In genomic region chr6:48787867-48788266, GRCm38 (mm10) we compare ENCODE assay signal across 23 mouse cellular contexts. TPM values are rescaled to one million over a fixed set of nuclear protein-coding genes. Genes with fewer than 3 reads are reported as not detected.
DNase-seq lines count a peak whose midpoint lies in the region; ATAC-seq and TF ChIP-seq lines count a peak whose summit lies in the region.
"Had no signal": no experiment of that assay in that cellular context is flagged by ENCODE, and none has a peak within 500 bp of the region (broad histone marks: within the 10 kb centered on the region; RNA-seq: fewer than 3 reads in every experiment).

No protein-coding gene starts in this region.

- no peak for TF ChIP-seq CTCF in liver, postnatal 0 days (IDR thresholded peaks at IDR 0.05; ENCODE audit: low read depth)

- H3K4me2 ChIP-seq in liver, postnatal 0 days (ENCODE audit: low read depth, low read length) = no peak overlapping the region
- H3K4me2 ChIP-seq: embryonic facial prominence, embryonic 13.5 days; embryonic facial prominence, embryonic 15.5 days; forebrain, embryonic 12.5 days had no signal

- peak; percentile 71 for ATAC-seq in CD4-positive, CD25-positive, alpha-beta regulatory T cell, adult 4 months
- ATAC-seq in inflammation-experienced regulatory T-cells, adult 6 months = peak; percentile 71
- ATAC-seq in liver, postnatal 0 days = no peak
- ATAC-seq: forebrain, embryonic 14.5 days; forebrain, embryonic 16.5 days had no signal

- WGBS in liver, postnatal 0 days (ENCODE audit: insufficient replicate concordance) = 67% methylated on average over 2 of the region's 2 CpGs

- H3K4me3 ChIP-seq in liver, postnatal 0 days (ENCODE audit: low read depth, low read length) = no peak overlapping the region
- H3K4me3 ChIP-seq: embryonic facial prominence, embryonic 13.5 days; embryonic facial prominence, embryonic 15.5 days; erythroblast, embryonic 14.5 days; forebrain, embryonic 10.5 days; forebrain, embryonic 12.5 days had no signal

- H3K4me1 ChIP-seq in liver, postnatal 0 days (ENCODE audit: insufficient read depth) = no peaks in the 10 kb centered on the region
- H3K4me1 ChIP-seq: embryonic facial prominence, embryonic 13.5 days; embryonic facial prominence, embryonic 15.5 days; forebrain, embryonic 10.5 days; forebrain, embryonic 12.5 days had no signal

- peak; percentile 28 for DNase-seq in 416B (ENCODE audit: low read depth)
- no peak for DNase-seq in liver, postnatal 0 days
- DNase-seq in urinary bladder, adult 2 months (ENCODE audit: low spot score) = no peak
- DNase-seq: adrenal gland, adult 8-10 months; adrenal gland, postnatal 14 days; adrenal gland, postnatal 36 days; cerebellum, adult 11-12 months; cerebellum, adult 2 months; cerebellum, adult 9-11 months; cerebellum, postnatal 14 days; cerebellum, postnatal 36 days; embryo, embryonic 11 days had no signal

- no peaks in the 10 kb centered on the region for H3K9me3 ChIP-seq in liver, postnatal 0 days (ENCODE audit: low read length)
- H3K9me3 ChIP-seq: embryonic facial prominence, embryonic 13.5 days; embryonic facial prominence, embryonic 15.5 days; forebrain, embryonic 10.5 days; forebrain, embryonic 12.5 days had no signal

- H3K9ac ChIP-seq in liver, postnatal 0 days (replicated peaks) = no peak overlapping the region
- H3K9ac ChIP-seq: embryonic facial prominence, embryonic 13.5 days; embryonic facial prominence, embryonic 15.5 days; forebrain, embryonic 12.5 days had no signal

- no peak for TF ChIP-seq EP300 in liver, postnatal 0 days (IDR thresholded peaks at IDR 0.05; ENCODE audit: low read depth)

- no peaks in the 10 kb centered on the region for H3K36me3 ChIP-seq in liver, postnatal 0 days (replicated peaks; ENCODE audit: insufficient read depth, low read length)
- H3K36me3 ChIP-seq: embryonic facial prominence, embryonic 13.5 days; embryonic facial prominence, embryonic 15.5 days; forebrain, embryonic 10.5 days; forebrain, embryonic 12.5 days had no signal

- no peaks in the 10 kb centered on the region for H3K27me3 ChIP-seq in liver, postnatal 0 days (ENCODE audit: insufficient read depth, low read length)
- H3K27me3 ChIP-seq: embryonic facial prominence, embryonic 13.5 days; embryonic facial prominence, embryonic 15.5 days; forebrain, embryonic 12.5 days had no signal

- no peak overlapping the region for H3K27ac ChIP-seq in liver, postnatal 0 days (ENCODE audit: low read depth)
- H3K27ac ChIP-seq: embryonic facial prominence, embryonic 13.5 days; embryonic facial prominence, embryonic 15.5 days; forebrain, embryonic 10.5 days; forebrain, embryonic 12.5 days had no signal

RNA-seq across cellular contexts. Expression of gene Gimap3, which starts 17.2 kb away (rescaled TPM):
- polyA plus RNA-seq in CD4-positive, CD25-positive, alpha-beta regulatory T cell, adult 4 months (2017; shearing (Covaris generic)) = 1,000 to 10,000 TPM; 1,659 to 2,511 TPM
- 1,000 to 10,000 TPM; 1,096 to 1,768 (median 1,751) TPM for polyA plus RNA-seq in inflammation-experienced regulatory T-cells, adult 6 months (2017; shearing (Covaris generic))
- polyA plus RNA-seq in liver, postnatal 0 days (2015; fragmentation: Nextera tagmentation; extraction: Ambion mirVana) = 0.75 and 0.82 TPM in 2 replicates
- polyA plus RNA-seq in urinary bladder, adult 2 months (2012; rRNA removed) = 5.4 and 7.9 TPM in 2 replicates
- polyA plus RNA-seq: C2C12; embryonic facial prominence, embryonic 11.5 days; embryonic facial prominence, embryonic 13.5 days; embryonic facial prominence, embryonic 15.5 days; forebrain, embryonic 10.5 days; forebrain, embryonic 12.5 days; forebrain, embryonic 14.5 days; forebrain, embryonic 16.5 days had no signal

RNA-seq across cellular contexts. Expression of gene Gimap5, which starts 41.9 kb away (rescaled TPM):
- polyA plus RNA-seq in CD4-positive, CD25-positive, alpha-beta regulatory T cell, adult 4 months (2017; shearing (Covaris generic)) = 100 to 1,000 TPM; 196 to 256 TPM
- polyA plus RNA-seq in inflammation-experienced regulatory T-cells, adult 6 months (2017; shearing (Covaris generic)) = 100 to 1,000 TPM; 218 to 266 (median 236) TPM
- polyA plus RNA-seq in liver, postnatal 0 days (2015; fragmentation: Nextera tagmentation; extraction: Ambion mirVana) = 4.7 and 5.9 TPM in 2 replicates
- polyA plus RNA-seq in urinary bladder, adult 2 months (2012; rRNA removed) = 6.1 and 7.7 TPM in 2 replicates
- polyA plus RNA-seq: C2C12 had no signal

RNA-seq across cellular contexts. Expression of gene Gimap1, which starts 49.0 kb away (rescaled TPM):
- 100 to 1,000 TPM; 342 to 402 TPM for polyA plus RNA-seq in CD4-positive, CD25-positive, alpha-beta regulatory T cell, adult 4 months (2017; shearing (Covaris generic))
- 100 to 1,000 TPM; 353 to 386 (median 354) TPM for polyA plus RNA-seq in inflammation-experienced regulatory T-cells, adult 6 months (2017; shearing (Covaris generic))
- 9.2 and 10.0 TPM in 2 replicates for polyA plus RNA-seq in liver, postnatal 0 days (2015; fragmentation: Nextera tagmentation; extraction: Ambion mirVana)
- polyA plus RNA-seq in urinary bladder, adult 2 months (2012; rRNA removed) = 3.0 and 5.5 TPM in 2 replicates
- polyA plus RNA-seq: C2C12 had no signal

RNA-seq across cellular contexts. Expression of gene Tmem176a, which starts 52.9 kb away (rescaled TPM):
- polyA plus RNA-seq in CD4-positive, CD25-positive, alpha-beta regulatory T cell, adult 4 months (2017; shearing (Covaris generic)) = 10 to 100 TPM; 14.0 to 16.7 TPM
- 10 to 100 TPM; 13.3 to 32.6 (median 28.4) TPM for polyA plus RNA-seq in inflammation-experienced regulatory T-cells, adult 6 months (2017; shearing (Covaris generic))
- polyA plus RNA-seq in liver, postnatal 0 days (2015; fragmentation: Nextera tagmentation; extraction: Ambion mirVana) = 174 and 198 TPM in 2 replicates
- 133 and 146 TPM in 2 replicates for polyA plus RNA-seq in urinary bladder, adult 2 months (2012; rRNA removed)

RNA-seq across cellular contexts. Expression of gene Tmem176b, which starts 53.4 kb away (rescaled TPM):
- polyA plus RNA-seq in CD4-positive, CD25-positive, alpha-beta regulatory T cell, adult 4 months (2017; shearing (Covaris generic)) = 10 to 100 TPM; 17.3 to 22.7 TPM
- 10 to 100 TPM; 28.1 to 42.7 (median 29.5) TPM for polyA plus RNA-seq in inflammation-experienced regulatory T-cells, adult 6 months (2017; shearing (Covaris generic))
- polyA plus RNA-seq in liver, postnatal 0 days (2015; fragmentation: Nextera tagmentation; extraction: Ambion mirVana) = 255 and 270 TPM in 2 replicates
- polyA plus RNA-seq in urinary bladder, adult 2 months (2012; rRNA removed) = 391 and 400 TPM in 2 replicates

Comparison
In these comparisons a context has a peak if more than half of its experiments do, and no peak if none do; other contexts are left out.
1. RNA of gene Gimap3, which starts 17.2 kb away (polyA plus RNA-seq): 1,659 to 2,511 TPM in CD4-positive, CD25-positive, alpha-beta regulatory T cell, adult 4 months and 1,096 to 1,768 TPM in inflammation-experienced regulatory T-cells, adult 6 months; 5.4 to 7.9 TPM in urinary bladder, adult 2 months and 0.75 to 0.82 TPM in liver, postnatal 0 days; every median in the first group is over 100 times any median in the second.
2. RNA of gene Gimap5, which starts 41.9 kb away (polyA plus RNA-seq): 196 to 256 TPM in CD4-positive, CD25-positive, alpha-beta regulatory T cell, adult 4 months and 218 to 266 TPM in inflammation-experienced regulatory T-cells, adult 6 months; 6.1 to 7.7 TPM in urinary bladder, adult 2 months and 4.7 to 5.9 TPM in liver, postnatal 0 days; every median in the first group is over 10 times any median in the second.
3. RNA of gene Gimap1, which starts 49.0 kb away (polyA plus RNA-seq): 342 to 402 TPM in CD4-positive, CD25-positive, alpha-beta regulatory T cell, adult 4 months and 353 to 386 TPM in inflammation-experienced regulatory T-cells, adult 6 months; 9.2 to 10.0 TPM in liver, postnatal 0 days and 3.0 to 5.5 TPM in urinary bladder, adult 2 months; every median in the first group is over 10 times any median in the second.